15 mouse cellular contexts compared by ENCODE assay signal in genomic region chr5:119978096-119978715, GRCm38 (mm10).
A peak's percentile ranks its signal among the peaks of the same experiment; 100 is the strongest.
DNase-seq lines count a peak whose midpoint lies in the region; ATAC-seq and TF ChIP-seq lines count a peak whose summit lies in the region.
"Had no signal": no experiment of that assay in that cellular context is flagged by ENCODE, and none has a peak within 500 bp of the region (broad histone marks: within the 10 kb centered on the region; RNA-seq: fewer than 3 reads in every experiment).

No protein-coding gene starts in this region.

- no peak for TF ChIP-seq CTCF in lung, embryonic 14.5 days (IDR thresholded peaks at IDR 0.05; ENCODE audit: low read depth)
- no peak for TF ChIP-seq CTCF in cerebellum, adult 2 months (IDR thresholded peaks at IDR 0.05; ENCODE audit: borderline replicate concordance, insufficient read depth, low read depth, low read length)

- WGBS in heart, embryonic 10.5 days = 55% methylated on average over 10 of the region's 10 CpGs
- WGBS in lung, embryonic 14.5 days = 24% methylated on average over 10 of the region's 10 CpGs
- WGBS in hindbrain, embryonic 13.5 days = 34% methylated on average over 9 of the region's 10 CpGs
- 29% methylated on average over 10 of the region's 10 CpGs for WGBS in cerebellum, adult 2 months

- peak overlapping the region; percentile 26; the same call in 1 of the 2 replicates for H3K4me2 ChIP-seq in lung, embryonic 14.5 days
- 0 out of 2 replicates have a peak overlapping the region, but pooled peaks have one; percentile 8 for H3K4me2 ChIP-seq in hindbrain, embryonic 13.5 days
- H3K4me2 ChIP-seq: heart, embryonic 13.5 days; midbrain, embryonic 12.5 days; stomach, embryonic 15.5 days had no signal

- DNase-seq in heart, embryonic 10.5 days (ENCODE audit: low spot score) = no peak
- no peak for DNase-seq in heart, postnatal 25 days (ENCODE audit: low spot score)
- no peak for DNase-seq in lung, embryonic 14.5 days
- no peak for DNase-seq in lung, adult 18-20 months
- peak; percentile 41 for DNase-seq in retina, embryonic 14.5 days (ENCODE audit: low spot score)
- DNase-seq in cerebellum, adult 2 months = no peak
- DNase-seq in layer of hippocampus, adult 9-10 months (ENCODE audit: low spot score) = no peak
- DNase-seq: gastrocnemius, postnatal 14 days; lung, postnatal 10 days; thymus, postnatal 36 days had no signal

- no peaks in the 10 kb centered on the region for H3K36me3 ChIP-seq in heart, embryonic 10.5 days
- H3K36me3 ChIP-seq in lung, embryonic 14.5 days (ENCODE audit: insufficient read depth) = no peaks in the 10 kb centered on the region
- no peaks in the 10 kb centered on the region for H3K36me3 ChIP-seq in hindbrain, embryonic 13.5 days
- H3K36me3 ChIP-seq: heart, embryonic 13.5 days; midbrain, embryonic 12.5 days; stomach, embryonic 15.5 days had no signal

- no peak overlapping the region for H3K9ac ChIP-seq in lung, embryonic 14.5 days
- no peak overlapping the region for H3K9ac ChIP-seq in hindbrain, embryonic 13.5 days
- H3K9ac ChIP-seq: heart, embryonic 13.5 days; midbrain, embryonic 12.5 days; stomach, embryonic 15.5 days had no signal

- H3K4me3 ChIP-seq in heart, embryonic 10.5 days = no peak overlapping the region
- H3K4me3 ChIP-seq in lung, embryonic 14.5 days (ENCODE audit: low read depth, low read length) = no peak overlapping the region
- no peak overlapping the region for H3K4me3 ChIP-seq in hindbrain, embryonic 13.5 days
- H3K4me3 ChIP-seq in cerebellum, adult 2 months (replicated peaks; ENCODE audit: insufficient read depth, low read depth, low read length) = no peak overlapping the region
- H3K4me3 ChIP-seq: erythroblast, embryonic 14.5 days; heart, embryonic 13.5 days; midbrain, embryonic 12.5 days; stomach, embryonic 15.5 days had no signal

- intact Hi-C loops in heart, postnatal 25 days (cut with DNase I) = no loop called here

- ATAC-seq in lung, embryonic 14.5 days (ENCODE audit: insufficient read depth) = no peak
- ATAC-seq in hindbrain, embryonic 13.5 days (ENCODE audit: low FRiP score) = no peak

- H3K27me3 ChIP-seq in heart, embryonic 10.5 days (ENCODE audit: insufficient read depth, poor library complexity, severe bottlenecking) = peaks cover 16% of the 10 kb centered on the region; the same call in 1 of the 2 replicates
- no peaks in the 10 kb centered on the region for H3K27me3 ChIP-seq in lung, embryonic 14.5 days (ENCODE audit: insufficient read depth, low read length)
- H3K27me3 ChIP-seq in hindbrain, embryonic 13.5 days = no peaks in the 10 kb centered on the region
- no peaks in the 10 kb centered on the region for H3K27me3 ChIP-seq in cerebellum, adult 2 months (ENCODE audit: control insufficient read depth, insufficient read depth, low read length)
- H3K27me3 ChIP-seq: midbrain, embryonic 12.5 days had no signal

- peaks cover 11% of the 10 kb centered on the region for H3K4me1 ChIP-seq in heart, embryonic 10.5 days
- H3K4me1 ChIP-seq in lung, embryonic 14.5 days (ENCODE audit: insufficient read depth) = no peaks in the 10 kb centered on the region
- H3K4me1 ChIP-seq in hindbrain, embryonic 13.5 days (replicated peaks) = peaks cover 19% of the 10 kb centered on the region
- H3K4me1 ChIP-seq in cerebellum, adult 2 months (ENCODE audit: control insufficient read depth, insufficient read depth, low read length) = no peaks in the 10 kb centered on the region
- H3K4me1 ChIP-seq: stomach, embryonic 15.5 days had no signal

- no peaks in the 10 kb centered on the region for H3K9me3 ChIP-seq in heart, embryonic 10.5 days
- H3K9me3 ChIP-seq in lung, embryonic 14.5 days (ENCODE audit: low read depth, low read length) = no peaks in the 10 kb centered on the region
- no peaks in the 10 kb centered on the region for H3K9me3 ChIP-seq in hindbrain, embryonic 13.5 days
- H3K9me3 ChIP-seq: heart, embryonic 13.5 days; midbrain, embryonic 12.5 days; stomach, embryonic 15.5 days had no signal

- peak overlapping the region; percentile 67 for H3K27ac ChIP-seq in heart, embryonic 10.5 days
- H3K27ac ChIP-seq in lung, embryonic 14.5 days (ENCODE audit: low read depth) = no peak overlapping the region
- H3K27ac ChIP-seq in hindbrain, embryonic 13.5 days = no peak overlapping the region
- no peak overlapping the region for H3K27ac ChIP-seq in cerebellum, adult 2 months (ENCODE audit: insufficient read depth, low read length)
- H3K27ac ChIP-seq: heart, embryonic 13.5 days; midbrain, embryonic 12.5 days; stomach, embryonic 15.5 days had no signal

- no peak for TF ChIP-seq POLR2A in cerebellum, adult 2 months (IDR thresholded peaks at IDR 0.05; ENCODE audit: borderline replicate concordance, insufficient read depth, low read length)
